Mouse (Mus musculus): ENCODE measurements around the gene Vmn1r28. TPM values are rescaled to one million over a fixed set of nuclear protein-coding genes. Genes with fewer than 3 reads are reported as not detected.
"Not testable (repeated sequence)": the region's sequence is repeated elsewhere in the genome, so short reads cannot be mapped to it uniquely, and the experiment has no call there.

Gene Vmn1r28
- not detected for total RNA-seq (2021)
- not detected in 2 replicates for polyA plus RNA-seq (2012; rRNA removed)
- long read RNA-seq = 0 reads

GRCm38 (mm10) chr6:58261737-58262136, at the start of gene Vmn1r28:
Gene Vmn1r28, plus strand, starts transcription at chr6:58262037.
- no peak within 1 kb of the TSS for H3K9ac ChIP-seq (ENCODE audit: low read depth, low read length)
- no peaks in the 10 kb centered on the region for H3K79me2 ChIP-seq (replicated peaks; ENCODE audit: control insufficient read depth, insufficient read depth, low read length)
- no peak within 1 kb of the TSS for H3K4me3 ChIP-seq
- intact Hi-C loops (cut with DNase I) = no loop called here
- no peaks in the 10 kb centered on the region for H3K36me3 ChIP-seq (ENCODE audit: control insufficient read depth, insufficient read depth, low read length)
- no peaks in the 10 kb centered on the region for H3K4me1 ChIP-seq (ENCODE audit: control insufficient read depth, insufficient read depth, low read length)
- no peak for DNase-seq
- TF ChIP-seq EP300 (IDR thresholded peaks at IDR 0.05; ENCODE audit: insufficient read depth, low read depth, low read length) = no peak
- no peak for TF ChIP-seq POLR2A (IDR thresholded peaks at IDR 0.05; ENCODE audit: insufficient read depth, low read depth, low read length)
- no peak for TF ChIP-seq CTCF (IDR thresholded peaks at IDR 0.05)
- no peak within 1 kb of the TSS for H3K27ac ChIP-seq
- WGBS = 71% methylated on average over 1 of the region's 1 CpGs
- H3K27me3 ChIP-seq (ENCODE audit: control insufficient read depth, insufficient read depth, low read length) = no peaks in the 10 kb centered on the region

- intact Hi-C loops (cut with DNase I) = no loop called here
- no peaks in the 10 kb centered on the region for H3K4me1 ChIP-seq (ENCODE audit: control insufficient read depth, insufficient read depth, low read length)
- no peaks in the 10 kb centered on the region for H3K27me3 ChIP-seq (ENCODE audit: control insufficient read depth, insufficient read depth, low read length)
- no peak overlapping the region for H3K4me3 ChIP-seq
- DNase-seq = no peak
- no peak overlapping the region for H3K27ac ChIP-seq
- no peaks in the 10 kb centered on the region for H3K36me3 ChIP-seq (ENCODE audit: control insufficient read depth, insufficient read depth, low read length)
- WGBS = 63% methylated on average over 2 of the region's 2 CpGs
- H3K79me2 ChIP-seq (replicated peaks; ENCODE audit: control insufficient read depth, insufficient read depth, low read length) = no peaks in the 10 kb centered on the region
- no peak overlapping the region for H3K9ac ChIP-seq (ENCODE audit: low read depth, low read length)
- TF ChIP-seq EP300 (IDR thresholded peaks at IDR 0.05; ENCODE audit: insufficient read depth, low read depth, low read length) = no peak
- no peak for TF ChIP-seq POLR2A (IDR thresholded peaks at IDR 0.05; ENCODE audit: insufficient read depth, low read depth, low read length)
- TF ChIP-seq CTCF (IDR thresholded peaks at IDR 0.05) = peak; percentile 33
These were observed 45.7 kb upstream of the Vmn1r28 start for GRCm38 (mm10) chr6:58216119-58216518.

GRCm38 (mm10) chr6:58218721-58219120, 43.1 kb upstream of the Vmn1r28 start, which contains the start of gene Vmn1r27:
Gene Vmn1r27, minus strand, starts transcription at chr6:58218821.
- intact Hi-C loops (cut with DNase I) = no loop called here

GRCm38 (mm10) chr6:58279661-58280060, 17.8 kb downstream of the Vmn1r28 start:
- intact Hi-C loops (cut with DNase I); H3K27me3 ChIP-seq (ENCODE audit: control insufficient read depth, insufficient read depth, low read length); H3K4me3 ChIP-seq; DNase-seq; H3K36me3 ChIP-seq (ENCODE audit: control insufficient read depth, insufficient read depth, low read length); H3K9ac ChIP-seq (ENCODE audit: low read depth, low read length); H3K79me2 ChIP-seq (replicated peaks; ENCODE audit: control insufficient read depth, insufficient read depth, low read length); H3K4me1 ChIP-seq (ENCODE audit: control insufficient read depth, insufficient read depth, low read length); H3K27ac ChIP-seq: not testable (repeated sequence)
- 89% methylated on average over 1 of the region's 1 CpGs for WGBS

More at GRCm38 (mm10) chr6:58218721-58219120, 43.1 kb upstream of the Vmn1r28 start, which contains the start of gene Vmn1r27:
- no peaks in the 10 kb centered on the region for H3K36me3 ChIP-seq (ENCODE audit: control insufficient read depth, insufficient read depth, low read length)
- no peak for TF ChIP-seq EP300 (IDR thresholded peaks at IDR 0.05; ENCODE audit: insufficient read depth, low read depth, low read length)
- TF ChIP-seq CTCF (IDR thresholded peaks at IDR 0.05) = no peak
- TF ChIP-seq POLR2A (IDR thresholded peaks at IDR 0.05; ENCODE audit: insufficient read depth, low read depth, low read length) = no peak
- WGBS = 63% methylated on average over 2 of the region's 2 CpGs
- H3K9ac ChIP-seq (ENCODE audit: low read depth, low read length) = no peak within 1 kb of the TSS
- no peak within 1 kb of the TSS for H3K4me3 ChIP-seq
- no peak within 1 kb of the TSS for H3K27ac ChIP-seq
- no peak for DNase-seq
- H3K4me1 ChIP-seq (ENCODE audit: control insufficient read depth, insufficient read depth, low read length) = no peaks in the 10 kb centered on the region
- H3K27me3 ChIP-seq (ENCODE audit: control insufficient read depth, insufficient read depth, low read length) = no peaks in the 10 kb centered on the region
- H3K79me2 ChIP-seq (replicated peaks; ENCODE audit: control insufficient read depth, insufficient read depth, low read length) = no peaks in the 10 kb centered on the region

- Histone ChIP-seq H3K9ac (ENCODE audit: low read depth, low read length) (no peak overlapping the region), H3K4me1 (ENCODE audit: control insufficient read depth, insufficient read depth, low read length) (no peaks in the 10 kb centered on the region), H3K27me3 (ENCODE audit: control insufficient read depth, insufficient read depth, low read length) (no peaks in the 10 kb centered on the region), H3K36me3 (ENCODE audit: control insufficient read depth, insufficient read depth, low read length) (no peaks in the 10 kb centered on the region), H3K4me3 (no peak overlapping the region), H3K27ac (no peak overlapping the region), H3K79me2 (replicated peaks; ENCODE audit: control insufficient read depth, insufficient read depth, low read length) (no peaks in the 10 kb centered on the region)
- intact Hi-C loops (cut with DNase I) = no loop called here
- TF ChIP-seq EP300 (IDR thresholded peaks at IDR 0.05; ENCODE audit: insufficient read depth, low read depth, low read length) = no peak
- TF ChIP-seq POLR2A (IDR thresholded peaks at IDR 0.05; ENCODE audit: insufficient read depth, low read depth, low read length) = no peak
- no peak for TF ChIP-seq CTCF (IDR thresholded peaks at IDR 0.05)
- 55% methylated on average over 2 of the region's 2 CpGs for WGBS
- DNase-seq = no peak
These were observed 30.4 kb downstream of the Vmn1r28 start for GRCm38 (mm10) chr6:58292201-58292600.

- WGBS = 72% methylated on average over 19 of the region's 19 CpGs
- H3K79me2 ChIP-seq (replicated peaks; ENCODE audit: control insufficient read depth, insufficient read depth, low read length); H3K36me3 ChIP-seq (ENCODE audit: control insufficient read depth, insufficient read depth, low read length); H3K27me3 ChIP-seq (ENCODE audit: control insufficient read depth, insufficient read depth, low read length); intact Hi-C loops (cut with DNase I); H3K9ac ChIP-seq (ENCODE audit: low read depth, low read length); H3K4me3 ChIP-seq; H3K4me1 ChIP-seq (ENCODE audit: control insufficient read depth, insufficient read depth, low read length); H3K27ac ChIP-seq; DNase-seq: not testable (repeated sequence)
These were observed 36.7 kb downstream of the Vmn1r28 start for GRCm38 (mm10) chr6:58298511-58298910.
